Mouse (Mus musculus): ENCODE results near the gene Zfc3h1.

Zfc3h1 gene

DNA sequence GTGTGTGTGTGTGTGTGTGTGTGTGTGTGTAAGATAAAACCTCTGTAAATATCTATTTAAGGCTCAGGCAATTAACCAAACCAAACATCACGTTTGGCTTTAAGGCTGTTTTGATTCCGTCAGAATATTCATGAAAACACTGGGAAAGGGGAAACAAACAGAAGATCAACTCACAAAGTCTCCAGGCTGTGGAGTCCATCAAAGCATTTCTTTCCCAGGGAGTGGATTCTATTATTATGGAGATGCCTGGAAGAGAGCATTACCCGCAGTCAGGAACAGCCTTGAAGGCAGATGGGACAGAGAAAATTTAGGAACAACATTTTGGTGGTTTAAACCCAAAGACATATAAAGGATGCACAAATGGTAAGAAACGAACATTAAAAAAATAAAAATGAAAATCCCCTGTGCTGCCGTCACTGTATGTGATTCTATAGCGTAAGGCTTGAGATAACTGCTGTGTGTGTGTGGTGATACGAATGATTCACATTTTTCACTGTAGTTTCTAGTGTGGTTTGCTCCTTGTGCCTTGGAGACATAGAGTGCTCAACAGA is 90.3 kb downstream of the Zfc3h1 start:
- DNase-seq (ENCODE audit: low read depth, low spot score): no peak

DNA sequence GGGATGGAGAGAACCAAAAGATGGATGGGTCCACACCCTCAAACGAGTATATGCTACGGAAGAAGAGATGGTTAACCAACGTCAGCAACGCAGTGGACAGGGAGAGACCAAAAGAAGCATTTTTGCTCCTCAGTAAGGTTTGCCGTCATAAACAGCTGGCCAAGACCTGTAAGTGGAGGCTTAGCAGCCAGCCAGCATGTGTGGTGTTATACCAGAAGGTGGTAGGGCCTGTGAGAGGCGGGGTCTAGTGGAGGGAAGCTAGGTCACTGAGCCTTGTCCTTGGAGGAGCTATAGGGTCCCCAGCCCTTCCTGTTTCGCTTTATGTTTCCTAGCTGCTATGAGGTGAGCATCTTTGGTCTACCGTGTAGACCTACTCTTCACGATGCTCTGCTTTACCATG is 91.7 kb downstream of the Zfc3h1 start:
- DNase-seq (ENCODE audit: low read depth, low spot score): no peak

DNA sequence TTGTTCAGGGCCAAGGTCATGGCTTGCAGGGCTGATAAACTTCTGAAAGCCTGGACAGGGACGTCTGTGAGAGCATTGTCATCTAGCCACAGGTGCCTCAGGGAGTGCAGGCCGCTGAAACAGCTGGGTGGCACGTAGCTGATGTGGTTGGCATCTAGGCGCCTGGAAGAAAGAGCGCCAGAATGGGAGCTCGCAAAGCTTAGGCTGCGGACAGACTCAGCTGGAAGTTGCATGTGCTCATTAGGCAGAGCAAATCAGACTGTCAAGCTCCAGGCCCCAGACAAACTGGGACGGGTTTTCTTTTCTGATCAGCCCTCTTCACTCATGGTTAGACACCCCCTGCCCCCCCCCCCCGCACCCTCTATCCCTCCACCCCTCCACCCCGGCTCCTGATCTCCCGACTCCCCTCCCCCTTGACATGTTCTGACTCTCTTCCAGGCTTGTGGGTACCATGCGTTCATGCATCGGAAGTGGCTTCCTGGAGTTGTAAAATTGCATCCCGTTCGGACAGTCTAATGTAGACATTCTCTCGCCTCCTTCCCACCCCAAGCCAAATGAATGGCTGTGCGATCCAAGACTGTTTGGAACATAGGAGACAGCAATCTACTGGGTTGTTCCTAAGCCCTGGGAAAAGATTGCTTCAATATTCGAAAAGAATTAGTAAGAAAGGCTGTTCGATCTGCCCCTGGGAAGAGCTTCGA is 93.8 kb downstream of the Zfc3h1 start:
- no peak for DNase-seq (ENCODE audit: low read depth, low spot score)
